Mouse (Mus musculus): Measurements from ENCODE around the gene Wnt2b. TPM values are rescaled to one million over a fixed set of nuclear protein-coding genes. Genes with fewer than 3 reads are reported as not detected.

The Wnt2b gene
- total RNA-seq, 1 experiment from 2014 or later: under 0.01 TPM

GRCm38 (mm10) chr3:104909195-104909594 lies 52.5 kb downstream of the Wnt2b start:
- ATAC-seq (replicated peaks; ENCODE audit: low read depth, poor library complexity, severe bottlenecking): no peak

GRCm38 (mm10) chr3:104906007-104906406 lies 55.7 kb downstream of the Wnt2b start:
- ATAC-seq (replicated peaks; ENCODE audit: low read depth, poor library complexity, severe bottlenecking): no peak

- ATAC-seq (replicated peaks; ENCODE audit: low read depth, poor library complexity, severe bottlenecking): no peak
Measured at GRCm38 (mm10) chr3:104905389-104905788, 56.3 kb downstream of the Wnt2b start.

GRCm38 (mm10) chr3:104901154-104901553 lies 60.6 kb downstream of the Wnt2b start:
- ATAC-seq (replicated peaks; ENCODE audit: low read depth, poor library complexity, severe bottlenecking): no peak

GRCm38 (mm10) chr3:104896141-104896540 lies 65.6 kb downstream of the Wnt2b start:
- ATAC-seq (replicated peaks; ENCODE audit: low read depth, poor library complexity, severe bottlenecking): no peak

Other genes starting within 250 kb of the Wnt2b start
- gene Ppm1j, start 180.9 kb downstream of the Wnt2b start, total RNA-seq (2017): 0.78 TPM in 1 of 2 replicates, not detected in the other
- not detected in 2 replicates for gene Fam19a3, start 180.1 kb downstream of the Wnt2b start, total RNA-seq (2017)
- gene Rhoc, start 173.5 kb downstream of the Wnt2b start, total RNA-seq (2017): 2.4 TPM in 1 of 2 replicates, not detected in the other
- 6.0 and 8.6 TPM in 2 replicates for gene Mov10, start 143.4 kb downstream of the Wnt2b start, total RNA-seq (2017)
- 21.7 and 25.1 TPM in 2 replicates for gene St7l, start 97.9 kb downstream of the Wnt2b start, total RNA-seq (2017)
- 193 and 203 TPM in 2 replicates for gene Capza1, start 97.4 kb downstream of the Wnt2b start, total RNA-seq (2017)
- gene Cttnbp2nl, start 91.2 kb upstream of the Wnt2b start, total RNA-seq (2017): under 0.01 and 0.10 TPM in 2 replicates
- gene 4930564D02Rik, start 104.9 kb upstream of the Wnt2b start, total RNA-seq (2017): not detected in 2 replicates